Mouse (Mus musculus): ENCODE results near the gene Etv1. TPM values are rescaled to one million over a fixed set of nuclear protein-coding genes. Genes with fewer than 3 reads are reported as not detected.

Gene Etv1
- polyA plus RNA-seq, 1 experiment from 2014 or later = 22.0 TPM

DNA sequence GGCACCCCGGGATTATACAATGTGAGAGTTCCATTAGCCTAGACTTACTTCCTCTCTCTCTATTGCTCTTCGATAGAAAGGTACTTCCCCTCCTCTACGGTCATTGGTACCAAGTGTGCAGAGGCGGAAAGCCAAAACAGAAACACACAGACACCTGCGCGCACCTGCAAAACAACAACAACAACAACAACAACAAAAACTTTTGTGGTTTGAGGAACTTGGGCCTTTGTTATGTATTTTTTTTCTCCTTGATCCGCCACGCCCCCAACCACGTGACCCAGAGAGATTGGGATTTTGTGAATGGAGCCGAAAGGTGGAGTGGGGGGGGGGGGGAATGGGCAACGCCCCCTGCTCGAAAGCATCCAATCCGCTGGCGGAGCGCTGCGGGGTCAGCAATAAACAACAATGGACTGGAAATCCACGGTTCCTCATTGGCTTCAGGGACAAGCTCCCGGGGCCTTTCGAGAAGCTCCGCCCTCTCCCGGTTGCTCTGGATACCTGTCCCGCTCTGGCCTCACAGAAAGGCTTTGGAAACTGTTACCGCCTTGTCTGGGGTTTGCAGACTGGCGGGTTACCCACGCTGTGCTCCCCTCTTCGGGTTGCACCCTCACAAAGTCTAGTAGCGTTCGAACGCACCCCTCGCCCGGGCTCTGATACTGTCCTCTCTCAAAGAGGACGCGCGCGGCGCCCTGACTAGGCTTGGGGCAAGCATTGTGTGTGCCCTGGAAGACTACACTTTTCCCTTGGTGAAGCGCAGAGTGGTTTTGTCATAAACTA lies 693 bp upstream of the Etv1 start:
- H3K36me3 ChIP-seq (ENCODE audit: insufficient read depth, low read length) = no peaks in the 10 kb centered on the region
- H3K4me2 ChIP-seq (replicated peaks; ENCODE audit: low read depth, low read length) = peak overlapping the region; percentile 83
- under 1% methylated on average over 36 of the region's 37 CpGs for WGBS
- H3K4me3 ChIP-seq (ENCODE audit: low read depth, low read length) = peak overlapping the region; percentile 54
- TF ChIP-seq CTCF (IDR thresholded peaks at IDR 0.05) (peak; percentile 22; the same call in 1 of the 2 replicates), EP300 (IDR thresholded peaks at IDR 0.05) (peak; percentile 23; the same call in 1 of the 2 replicates)
- peak overlapping the region; percentile 90 for H3K27ac ChIP-seq (ENCODE audit: low read length)
- peak overlapping the region; percentile 43 for H3K9ac ChIP-seq (replicated peaks; ENCODE audit: low read depth)
- DNase-seq (ENCODE audit: low spot score) (peak; percentile 97), ATAC-seq (peak; percentile 90)
- H3K27me3 ChIP-seq (replicated peaks; ENCODE audit: insufficient read depth, low read length) = no peaks in the 10 kb centered on the region
- H3K9me3 ChIP-seq (ENCODE audit: low read length) = no peaks in the 10 kb centered on the region
- H3K4me1 ChIP-seq (ENCODE audit: insufficient read depth, low read depth, low read length) = no peaks in the 10 kb centered on the region

- DNase-seq (ENCODE audit: low spot score) (peak; percentile 93), ATAC-seq (peak; percentile 39)
- Histone ChIP-seq H3K4me2 (replicated peaks; ENCODE audit: low read depth, low read length) (peak overlapping the region; percentile 83), H3K27ac (ENCODE audit: low read length) (peak overlapping the region; percentile 90), H3K9me3 (ENCODE audit: low read length) (no peaks in the 10 kb centered on the region), H3K9ac (replicated peaks; ENCODE audit: low read depth) (peak overlapping the region; percentile 43), H3K4me1 (ENCODE audit: insufficient read depth, low read depth, low read length) (no peaks in the 10 kb centered on the region), H3K36me3 (ENCODE audit: insufficient read depth, low read length) (no peaks in the 10 kb centered on the region), H3K27me3 (replicated peaks; ENCODE audit: insufficient read depth, low read length) (no peaks in the 10 kb centered on the region), H3K4me3 (ENCODE audit: low read depth, low read length) (peak overlapping the region; percentile 54)
- under 1% methylated on average over 33 of the region's 33 CpGs for WGBS
- no peak for TF ChIP-seq EP300 (IDR thresholded peaks at IDR 0.05)
- TF ChIP-seq CTCF (IDR thresholded peaks at IDR 0.05) = peak; percentile 54
These were observed 1.1 kb downstream of the Etv1 start for GRCm38 (mm10) chr12:38780006-38780954.

- H3K9me3 ChIP-seq (ENCODE audit: low read length) = no peaks in the 10 kb centered on the region
- no peaks in the 10 kb centered on the region for H3K4me1 ChIP-seq (ENCODE audit: insufficient read depth, low read depth, low read length)
- H3K27me3 ChIP-seq (replicated peaks; ENCODE audit: insufficient read depth, low read length) = no peaks in the 10 kb centered on the region
- peak; percentile 47 for DNase-seq (ENCODE audit: low spot score)
- peak overlapping the region; percentile 2 for H3K27ac ChIP-seq (ENCODE audit: low read length)
- TF ChIP-seq EP300 (IDR thresholded peaks at IDR 0.05) (no peak), CTCF (IDR thresholded peaks at IDR 0.05) (no peak)
- 1% methylated on average over 11 of the region's 11 CpGs for WGBS
- no peaks in the 10 kb centered on the region for H3K36me3 ChIP-seq (ENCODE audit: insufficient read depth, low read length)
- H3K4me2 ChIP-seq (replicated peaks; ENCODE audit: low read depth, low read length) = peak overlapping the region; percentile 83
- H3K4me3 ChIP-seq (ENCODE audit: low read depth, low read length) = peak overlapping the region; percentile 54
- ATAC-seq = no peak
- H3K9ac ChIP-seq (replicated peaks; ENCODE audit: low read depth) = no peak overlapping the region; the same call in 1 of the 2 replicates
These were observed 1.8 kb downstream of the Etv1 start for GRCm38 (mm10) chr12:38780955-38781304.

GRCm38 (mm10) chr12:38781686-38782085 lies 2.5 kb downstream of the Etv1 start:
- ATAC-seq (no peak), DNase-seq (ENCODE audit: low spot score) (no peak)
- Histone ChIP-seq H3K9me3 (ENCODE audit: low read length) (no peaks in the 10 kb centered on the region), H3K9ac (replicated peaks; ENCODE audit: low read depth) (no peak overlapping the region), H3K4me3 (ENCODE audit: low read depth, low read length) (peak overlapping the region; percentile 54), H3K27ac (ENCODE audit: low read length) (no peak overlapping the region), H3K36me3 (ENCODE audit: insufficient read depth, low read length) (no peaks in the 10 kb centered on the region), H3K4me2 (replicated peaks; ENCODE audit: low read depth, low read length) (peak overlapping the region; percentile 83; the same call in 1 of the 2 replicates), H3K27me3 (replicated peaks; ENCODE audit: insufficient read depth, low read length) (no peaks in the 10 kb centered on the region), H3K4me1 (ENCODE audit: insufficient read depth, low read depth, low read length) (no peaks in the 10 kb centered on the region)
- TF ChIP-seq EP300 (IDR thresholded peaks at IDR 0.05) = no peak
- no peak for TF ChIP-seq CTCF (IDR thresholded peaks at IDR 0.05)
- WGBS = 34% methylated on average over 6 of the region's 6 CpGs

DNA sequence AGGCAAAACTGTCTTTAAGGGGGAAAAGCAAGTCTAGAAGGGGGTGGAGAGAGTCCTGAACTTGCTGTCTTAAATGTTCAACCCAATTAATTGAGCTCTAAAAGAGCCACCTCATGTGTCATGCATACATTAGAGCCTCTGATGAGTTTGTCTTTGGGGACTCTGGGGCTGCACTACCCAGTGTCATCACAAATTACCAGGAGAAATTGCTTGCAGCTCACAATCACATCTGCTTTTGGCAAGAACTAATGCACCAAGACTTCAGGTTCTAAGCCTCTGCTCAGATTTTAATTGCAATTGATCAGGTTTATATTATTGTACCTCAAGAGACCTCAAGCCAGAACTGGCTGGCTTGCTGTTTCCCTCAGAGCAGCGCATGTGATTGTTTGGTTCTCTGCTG lies 4.1 kb downstream of the Etv1 start:
- Histone ChIP-seq H3K27me3 (replicated peaks; ENCODE audit: insufficient read depth, low read length) (no peaks in the 10 kb centered on the region), H3K4me2 (replicated peaks; ENCODE audit: low read depth, low read length) (peak overlapping the region; percentile 17; the same call in 1 of the 2 replicates), H3K36me3 (ENCODE audit: insufficient read depth, low read length) (no peaks in the 10 kb centered on the region), H3K9me3 (ENCODE audit: low read length) (no peaks in the 10 kb centered on the region), H3K4me3 (ENCODE audit: low read depth, low read length) (no peak overlapping the region), H3K9ac (replicated peaks; ENCODE audit: low read depth) (no peak overlapping the region), H3K4me1 (ENCODE audit: insufficient read depth, low read depth, low read length) (no peaks in the 10 kb centered on the region), H3K27ac (ENCODE audit: low read length) (no peak overlapping the region)
- ATAC-seq (no peak), DNase-seq (ENCODE audit: low spot score) (peak; percentile 4)
- WGBS = 65% methylated on average over 1 of the region's 1 CpGs
- TF ChIP-seq EP300 (IDR thresholded peaks at IDR 0.05) = no peak
- TF ChIP-seq CTCF (IDR thresholded peaks at IDR 0.05) = no peak

DNA sequence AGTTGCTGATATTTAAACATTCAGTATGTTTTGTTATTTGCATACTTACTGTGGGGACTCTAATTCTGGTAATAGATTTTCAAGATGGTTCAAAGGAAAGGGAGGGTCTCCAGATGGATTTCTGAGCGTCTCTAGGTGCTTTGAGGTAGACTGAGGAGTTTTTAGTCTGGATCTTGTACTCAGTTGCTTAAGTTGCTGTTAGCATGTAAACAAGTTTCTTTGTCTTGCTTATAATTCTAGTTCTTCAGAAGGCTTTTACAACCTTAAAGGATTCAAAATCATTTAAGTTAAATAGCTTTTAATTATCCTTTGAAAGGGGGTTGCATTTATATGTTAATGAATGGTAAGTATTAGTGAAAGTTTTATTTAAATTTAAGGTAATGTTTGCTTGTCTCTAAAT lies 5.0 kb downstream of the Etv1 start:
- TF ChIP-seq EP300 (IDR thresholded peaks at IDR 0.05) = no peak
- no peak for TF ChIP-seq CTCF (IDR thresholded peaks at IDR 0.05)
- 12% methylated on average over 1 of the region's 1 CpGs for WGBS
- Histone ChIP-seq H3K27ac (ENCODE audit: low read length) (no peak overlapping the region), H3K36me3 (ENCODE audit: insufficient read depth, low read length) (no peaks in the 10 kb centered on the region), H3K4me2 (replicated peaks; ENCODE audit: low read depth, low read length) (peak overlapping the region; percentile 22; the same call in 1 of the 2 replicates), H3K4me1 (ENCODE audit: insufficient read depth, low read depth, low read length) (peaks cover 4% of the 10 kb centered on the region; the same call in 1 of the 2 replicates), H3K4me3 (ENCODE audit: low read depth, low read length) (no peak overlapping the region), H3K27me3 (replicated peaks; ENCODE audit: insufficient read depth, low read length) (no peaks in the 10 kb centered on the region), H3K9ac (replicated peaks; ENCODE audit: low read depth) (no peak overlapping the region), H3K9me3 (ENCODE audit: low read length) (no peaks in the 10 kb centered on the region)
- ATAC-seq (no peak), DNase-seq (ENCODE audit: low spot score) (no peak)

Measured in lung, postnatal 0 days (tissue).